Mouse (Mus musculus) central nervous system, embryonic 14 days (tissue): ENCODE measurements around the gene Olig3. TPM values are rescaled to one million over a fixed set of nuclear protein-coding genes. Genes with fewer than 3 reads are reported as not detected.

Source experiments
- polyA plus RNA-seq: library from polyadenylated mRNA; depleted of rRNA; stranded (reverse); fragments of >200 nt; gene quantifications from 2 replicates; pipeline ENCODE4 v1.2.3, GENCODE M21; 2012; rRNA removed

Olig3 gene
- polyA plus RNA-seq, result 3.6 and 4.4 TPM in 2 replicates

DNA sequence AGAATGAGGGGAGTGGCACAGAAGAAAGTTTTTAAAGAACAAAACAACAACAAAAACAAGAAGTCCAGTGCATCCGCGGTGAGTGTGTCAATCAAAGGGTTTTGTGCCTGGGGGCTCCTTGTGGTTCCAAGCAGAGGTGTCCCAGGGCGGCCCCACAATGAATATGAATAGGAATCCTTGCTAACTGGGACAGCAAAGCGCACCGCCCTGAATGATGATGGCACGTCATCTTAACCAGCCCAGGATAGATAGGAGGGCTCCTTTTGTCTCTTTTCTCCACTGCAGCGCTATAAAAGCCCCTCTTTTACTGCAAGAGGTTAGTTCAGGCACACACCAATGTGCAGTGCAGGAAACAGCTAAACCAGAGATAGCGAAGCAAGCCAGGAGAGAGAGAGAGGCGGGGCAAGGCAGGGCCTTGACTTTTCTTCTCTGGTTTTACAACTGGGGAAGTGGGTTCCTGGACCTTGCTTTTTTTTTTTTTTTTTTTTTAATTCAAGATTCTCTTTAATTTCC lies at the start of gene Olig3:
Gene Olig3 (plus strand): TSS at position 463 of the 513 bp plus-strand sequence.

Other genes with a start within 250 kb of the Olig3 start
- gene Ifngr1, start 235.4 kb downstream of the Olig3 start, polyA plus RNA-seq, result 12.0 and 14.6 TPM in 2 replicates